Mouse (Mus musculus) CD8-positive naive resting alpha-beta T cell, adult 57 days (primary cell): ENCODE measurements around the gene Blm. TPM values are rescaled to one million over a fixed set of nuclear protein-coding genes. Genes with fewer than 3 reads are reported as not detected.

Experiments
- total RNA-seq: library from RNA; stranded (reverse); gene quantifications from one replicate; pipeline ENCODE4 v1.2.4, GENCODE M21; 2023

Gene Blm
- 16.4 TPM for total RNA-seq

DNA sequence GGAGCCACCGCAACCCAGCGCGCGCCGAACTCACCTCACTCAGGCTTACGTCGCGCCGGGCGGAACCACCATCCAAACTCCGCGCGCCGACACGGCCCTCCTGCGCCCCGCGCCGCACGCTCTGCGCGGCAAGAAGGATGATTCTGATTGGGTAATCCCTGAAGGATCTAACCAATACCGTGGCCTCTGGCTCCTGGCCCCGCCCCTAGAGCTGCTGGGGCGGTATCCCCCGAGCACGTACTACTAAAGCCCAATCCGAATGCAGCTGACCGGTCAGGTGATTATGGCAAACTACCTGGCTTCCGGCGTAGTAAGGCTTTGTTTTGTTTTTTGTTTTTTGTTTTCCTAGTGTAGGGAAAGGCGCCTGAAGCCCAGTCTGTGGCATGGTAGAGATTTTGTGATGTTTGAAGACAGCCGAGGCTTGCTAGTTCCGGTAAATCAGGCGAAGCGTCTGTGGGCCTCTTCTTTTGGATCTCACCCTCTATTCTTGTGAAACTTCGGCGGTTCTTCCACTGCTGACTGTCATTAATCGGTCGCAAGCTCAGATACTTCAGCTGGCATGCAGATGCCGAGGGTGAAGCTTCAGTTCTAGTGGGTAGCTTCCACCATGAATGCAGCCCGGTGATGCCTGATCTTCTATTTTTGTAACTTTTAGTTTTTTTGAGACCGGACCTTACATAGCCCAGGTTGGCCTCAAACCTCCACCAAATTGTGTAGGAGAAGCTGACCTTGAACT, at the start of gene Blm:
Gene Blm (minus strand): TSS at position 111 of the 736 bp plus-strand sequence.

GRCm38 (mm10) chr7:80405188-80405695, 129.7 kb downstream of the Blm start, which contains the start of gene Furin:
TSS of gene Furin (minus strand) at chr7:80405436.

Other genes with a start within 250 kb of the Blm start
- 2.6 TPM for gene Prc1, start 240.7 kb downstream of the Blm start, total RNA-seq
- gene Rccd1, start 210.7 kb downstream of the Blm start, total RNA-seq = 34.9 TPM
- gene Unc45a, start 194.1 kb downstream of the Blm start, total RNA-seq = 135 TPM
- gene Hddc3, start 192.0 kb downstream of the Blm start, total RNA-seq = 8.1 TPM
- 99.7 TPM for gene Man2a2, start 163.7 kb downstream of the Blm start, total RNA-seq
- 8.6 TPM for gene Fes, start 147.2 kb downstream of the Blm start, total RNA-seq
- 66.4 TPM for gene Furin, start 129.7 kb downstream of the Blm start, total RNA-seq
- gene Crtc3, start 153.8 kb upstream of the Blm start, total RNA-seq = 54.7 TPM